ENCODE assay signal across 9 mouse cellular contexts in genomic region chr1:191435359-191435758, GRCm38 (mm10). TPM values are rescaled to one million over a fixed set of nuclear protein-coding genes. Genes with fewer than 3 reads are reported as not detected.
DNase-seq lines count a peak whose midpoint lies in the region; ATAC-seq and TF ChIP-seq lines count a peak whose summit lies in the region.
"Had no signal": no experiment of that assay in that cellular context is flagged by ENCODE, and none has a peak within 500 bp of the region (broad histone marks: within the 10 kb centered on the region; RNA-seq: fewer than 3 reads in every experiment).

No protein-coding gene starts in this region.

- no peak for TF ChIP-seq CTCF in kidney, postnatal 0 days (IDR thresholded peaks at IDR 0.05; ENCODE audit: low read depth)

- H3K27ac ChIP-seq in kidney, postnatal 0 days, result peak overlapping the region; percentile 77; the same call in 1 of the 2 replicates
- H3K27ac ChIP-seq in lung, embryonic 16.5 days (ENCODE audit: low read length), result peak overlapping the region; percentile 93
- H3K27ac ChIP-seq: embryonic facial prominence, embryonic 13.5 days had no signal

- WGBS in kidney, postnatal 0 days, result 23% methylated on average over 1 of the region's 1 CpGs
- WGBS in lung, embryonic 16.5 days, result 14% methylated on average over 1 of the region's 1 CpGs

- no peak overlapping the region for H3K4me2 ChIP-seq in kidney, postnatal 0 days (ENCODE audit: low read length)
- no peak overlapping the region for H3K4me2 ChIP-seq in lung, embryonic 16.5 days (ENCODE audit: low read depth, low read length)
- H3K4me2 ChIP-seq: embryonic facial prominence, embryonic 13.5 days had no signal

- no peak overlapping the region for H3K9ac ChIP-seq in kidney, postnatal 0 days (ENCODE audit: low read depth, low read length)
- no peak overlapping the region for H3K9ac ChIP-seq in lung, embryonic 16.5 days (ENCODE audit: low read length)
- H3K9ac ChIP-seq: embryonic facial prominence, embryonic 13.5 days had no signal

- no peaks in the 10 kb centered on the region for H3K36me3 ChIP-seq in kidney, postnatal 0 days (ENCODE audit: insufficient read depth, low read length)
- H3K36me3 ChIP-seq in lung, embryonic 16.5 days (ENCODE audit: control insufficient read depth, insufficient read depth, low read length), result no peaks in the 10 kb centered on the region
- H3K36me3 ChIP-seq: embryonic facial prominence, embryonic 13.5 days had no signal

- H3K4me3 ChIP-seq in kidney, postnatal 0 days (replicated peaks; ENCODE audit: low read depth, low read length), result no peak overlapping the region
- no peak overlapping the region for H3K4me3 ChIP-seq in lung, embryonic 16.5 days (ENCODE audit: low read length)
- H3K4me3 ChIP-seq: embryonic facial prominence, embryonic 13.5 days had no signal

- peak; percentile 39 for DNase-seq in cerebellum, adult 11-12 months
- DNase-seq in cerebellum, adult 8-10 months, result no peak
- peak; percentile 43 for DNase-seq in cerebellum, adult 9-11 months
- peak; percentile 71 for DNase-seq in heart, adult 8-10 months (ENCODE audit: low spot score)
- DNase-seq in kidney, postnatal 0 days (ENCODE audit: low spot score), result no peak
- peak; percentile 47 for DNase-seq in right cerebral cortex, postnatal 25 days
- no peak for DNase-seq in thymus, postnatal 25 days

- H3K4me1 ChIP-seq in kidney, postnatal 0 days (replicated peaks; ENCODE audit: insufficient read depth, low read length), result peaks cover 16% of the 10 kb centered on the region
- H3K4me1 ChIP-seq in lung, embryonic 16.5 days (replicated peaks; ENCODE audit: control insufficient read depth, insufficient read depth, low read length), result peaks cover 46% of the 10 kb centered on the region

- H3K9me3 ChIP-seq in kidney, postnatal 0 days (replicated peaks; ENCODE audit: low read length), result no peaks in the 10 kb centered on the region
- no peaks in the 10 kb centered on the region for H3K9me3 ChIP-seq in lung, embryonic 16.5 days (ENCODE audit: control insufficient read depth, low read length)
- H3K9me3 ChIP-seq: embryonic facial prominence, embryonic 13.5 days had no signal

- peak; percentile 78 for ATAC-seq in kidney, postnatal 0 days (replicated peaks; ENCODE audit: low FRiP score, low read depth)
- ATAC-seq in lung, embryonic 16.5 days (ENCODE audit: low read depth), result peak; percentile 95

- no peaks in the 10 kb centered on the region for H3K27me3 ChIP-seq in kidney, postnatal 0 days (ENCODE audit: insufficient read depth, low read length)
- no peaks in the 10 kb centered on the region for H3K27me3 ChIP-seq in lung, embryonic 16.5 days (ENCODE audit: control insufficient read depth, insufficient read depth, low read depth, low read length)
- H3K27me3 ChIP-seq: embryonic facial prominence, embryonic 13.5 days had no signal

RNA-seq across cellular contexts. Expression of gene Ppp2r5a, which starts 32.3 kb away (rescaled TPM):
- total RNA-seq in heart, adult 8-10 months (2022), result 10 to 100 TPM; 94.2 to 98.9 (median 97.9) TPM
- 32.4 and 39.8 TPM in 2 replicates for polyA plus RNA-seq in kidney, postnatal 0 days (2015; fragmentation: Nextera tagmentation; extraction: Ambion mirVana)
- 18.4 and 21.7 TPM in 2 replicates for polyA plus RNA-seq in lung, embryonic 16.5 days (2015; fragmentation: Nextera tagmentation; extraction: Ambion mirVana)

Comparison
In these comparisons a context has a peak if more than half of its experiments do, and no peak if none do; other contexts are left out.
1. DNase-seq: peak in cerebellum, adult 11-12 months (single experiment), cerebellum, adult 9-11 months (single experiment), heart, adult 8-10 months (single experiment) and right cerebral cortex, postnatal 25 days (single experiment); none in cerebellum, adult 8-10 months (single experiment), kidney, postnatal 0 days (single experiment) and thymus, postnatal 25 days (single experiment).